Mouse (Mus musculus) CH12.LX (cell line): Measurements from ENCODE around the gene Fcnb. TPM values are rescaled to one million over a fixed set of nuclear protein-coding genes. Genes with fewer than 3 reads are reported as not detected.

Experiments used
- DNase-seq: peaks from one replicate; pipeline ENCODE4 v3.0.0-alpha.2; 2013; ENCODE audit errors: extremely low read depth
- H3K27ac ChIP-seq: 2 replicates; pipeline ENCODE4 v1.5.1; 2012; ENCODE audit warnings: low read depth, mild to moderate bottlenecking, control low read depth, moderate library complexity; ENCODE audit not compliant: insufficient read depth
- H3K27me3 ChIP-seq: replicated peaks from 2 replicates; pipeline ENCODE3; 2012; ENCODE audit warnings: inconsistent platforms
- H3K36me3 ChIP-seq, 2 experiments: replicated peaks in 1 of 2; 2 replicates each; pipeline versions ENCODE3 to v1.6.1; 2012; ENCODE audit warnings: inconsistent platforms in 1 of 2, low read length in 1 of 2, mild to moderate bottlenecking in 1 of 2, mixed read lengths in 1 of 2, moderate library complexity in 1 of 2; ENCODE audit not compliant: control insufficient read depth in 1 of 2, insufficient read depth in 1 of 2
- H3K4me1 ChIP-seq, 2 experiments: 2 replicates each; pipeline ENCODE4 v1.6.1; 2012; ENCODE audit warnings: inconsistent platforms in 1 of 2, moderate library complexity in 1 of 2; ENCODE audit not compliant: insufficient read depth in 2 of 2, control insufficient read depth in 1 of 2
- H3K4me2 ChIP-seq: 2 replicates; pipeline ENCODE4 v1.6.1; 2012; ENCODE audit warnings: low read depth, mild to moderate bottlenecking, control low read depth; ENCODE audit not compliant: poor library complexity, insufficient read depth, severe bottlenecking
- H3K4me3 ChIP-seq, 3 experiments: fragments of 150-350 bp in 1 of 3; sonication (generic) in 1 of 3; replicated peaks in 1 of 3; 2 replicates each; pipeline versions ENCODE3 to v1.5.1; 2011 to 2012; ENCODE audit warnings: low read depth in 2 of 3, low read length in 2 of 3, mild to moderate bottlenecking in 2 of 3, moderate library complexity in 2 of 3, control low read depth in 1 of 3, improper control_type of control experiment in 1 of 3, inconsistent platforms in 1 of 3, mixed read lengths in 1 of 3; ENCODE audit not compliant: poor library complexity in 1 of 3
- H3K79me2 ChIP-seq: replicated peaks from 2 replicates; pipeline ENCODE4 v1.6.1; 2012; ENCODE audit warnings: mild to moderate bottlenecking, moderate library complexity; ENCODE audit not compliant: control insufficient read depth, poor library complexity, insufficient read depth, severe bottlenecking; ENCODE audit errors: extremely low read depth
- H3K9ac ChIP-seq: 2 replicates; pipeline ENCODE4 v1.6.1; 2012; ENCODE audit warnings: low read depth, mild to moderate bottlenecking, control low read depth, moderate library complexity; ENCODE audit not compliant: insufficient read depth
- H3K9me3 ChIP-seq: replicated peaks from 2 replicates; pipeline ENCODE3; 2012; ENCODE audit warnings: low read length, inconsistent platforms, mixed read lengths
- CHD2 ChIP-seq: IDR thresholded peaks from 2 replicates; pipeline ENCODE4 v1.6.1; 2011; ENCODE audit warnings: low read length, improper control_type of control experiment
- E2F4 ChIP-seq: IDR thresholded peaks from 2 replicates; pipeline ENCODE4 v1.6.1; 2011; ENCODE audit warnings: low read depth, low read length, improper control_type of control experiment; ENCODE audit not compliant: insufficient replicate concordance
- EP300 ChIP-seq: IDR thresholded peaks from 2 replicates; pipeline ENCODE4 v1.6.1; 2011; ENCODE audit warnings: low read length, improper control_type of control experiment
- GABPA ChIP-seq: IDR thresholded peaks from 2 replicates; pipeline ENCODE4 v1.6.1; 2012; ENCODE audit warnings: low read depth, low read length, improper control_type of control experiment, inconsistent platforms; ENCODE audit not compliant: insufficient replicate concordance
- HCFC1 ChIP-seq: IDR thresholded peaks from 2 replicates; pipeline ENCODE4 v1.6.1; 2012; ENCODE audit warnings: low read depth, mild to moderate bottlenecking, inconsistent platforms, low read length, improper control_type of control experiment
- MEF2A ChIP-seq: IDR thresholded peaks from 2 replicates; pipeline ENCODE4 v1.6.1; 2014; ENCODE audit warnings: low read depth, mild to moderate bottlenecking, inconsistent platforms, low read length, improper control_type of control experiment, borderline replicate concordance
- MYC ChIP-seq: IDR thresholded peaks from 2 replicates; pipeline ENCODE4 v1.6.1; 2011; ENCODE audit warnings: low read depth, mild to moderate bottlenecking, improper control_type of control experiment, low read length
- POLR2A ChIP-seq: IDR thresholded peaks from 2 replicates; pipeline ENCODE4 v1.6.1; 2011; ENCODE audit warnings: low read depth, mild to moderate bottlenecking, improper control_type of control experiment, low read length
- POLR2AphosphoS2 ChIP-seq: IDR thresholded peaks from 2 replicates; pipeline ENCODE4 v1.6.1; 2011; ENCODE audit warnings: low read depth, low read length, improper control_type of control experiment
- RAD21 ChIP-seq: IDR thresholded peaks from 2 replicates; pipeline ENCODE4 v1.6.1; 2011; ENCODE audit warnings: low read depth, mild to moderate bottlenecking, low read length, improper control_type of control experiment, moderate library complexity
- RCOR1 ChIP-seq: conservative IDR thresholded peaks from 2 replicates; pipeline ENCODE4 v1.6.1; 2012; ENCODE audit warnings: low read depth, mild to moderate bottlenecking, inconsistent platforms, low read length, improper control_type of control experiment
- SIN3A ChIP-seq: IDR thresholded peaks from 2 replicates; pipeline ENCODE4 v1.6.1; 2012; ENCODE audit warnings: low read length, improper control_type of control experiment, inconsistent platforms
- SMC3 ChIP-seq: IDR thresholded peaks from 2 replicates; pipeline ENCODE4 v1.6.1; 2011; ENCODE audit warnings: low read depth, low read length, improper control_type of control experiment
- ZC3H11A ChIP-seq: IDR thresholded peaks from 2 replicates; pipeline ENCODE4 v1.6.1; 2012; ENCODE audit warnings: low read depth, mild to moderate bottlenecking, inconsistent platforms, low read length, improper control_type of control experiment
- ZMIZ1 ChIP-seq: IDR thresholded peaks from 2 replicates; pipeline ENCODE4 v1.6.1; 2012; ENCODE audit warnings: low read depth, mild to moderate bottlenecking, inconsistent platforms, low read length, improper control_type of control experiment
- ZNF384 ChIP-seq: IDR thresholded peaks from 2 replicates; pipeline ENCODE4 v1.6.1; 2012; ENCODE audit warnings: low read depth, low read length, improper control_type of control experiment, inconsistent platforms
- dilution Hi-C: fragments of 300-500 bp; cut with MboI; formaldehyde crosslinking; loops from 2 replicates; pipeline ENCODE4 v1.14.3; 2020; ENCODE audit warnings: low sequenced_read_pairs; ENCODE audit not compliant: extremely low pct_unique_long_range_greater_than_20kb, extremely low pct_ligation_motif_present
- in situ Hi-C: fragments of 300-500 bp; cut with MboI; formaldehyde crosslinking; loops from 3 replicates; pipeline ENCODE4 v1.14.3; 2019; ENCODE audit warnings: low sequenced_read_pairs, low pct_ligation_motif_present, low pct_unique_long_range_greater_than_20kb, mixed read lengths
- polyA plus RNA-seq: library from polyadenylated mRNA; unstranded; fragments of >175 nt; gene quantifications from 2 replicates; pipeline ENCODE4 v1.2.1, GENCODE M21; 2012; ENCODE audit warnings: low read depth; ENCODE audit not compliant: insufficient read length
- total RNA-seq, 2 experiments: library from RNA; depleted of rRNA; stranded (reverse); fragments of 300-350 nt in 1 of 2; fragments of >200 nt in 1 of 2; gene quantifications; 2 replicates each; pipeline ENCODE4 v1.2.3; 2012 to 2014

Fcnb gene
- total and polyA plus RNA-seq, 3 experiments: not detected

GRCm38 (mm10) chr2:28091042-28091441 is 6.4 kb upstream of the Fcnb start:
- no peak overlapping the region for H3K4me2 ChIP-seq
- TF ChIP-seq CHD2 (no peak), ZMIZ1 (no peak), POLR2A (no peak), GABPA (no peak), ZNF384 (no peak), SMC3 (no peak), RAD21 (no peak)
- TF ChIP-seq, all 38 proteins: peak for 0
- in situ Hi-C loops (no loop called here), dilution Hi-C loops (no loop called here)
- no peak overlapping the region for H3K9ac ChIP-seq
- H3K27me3 ChIP-seq: peaks cover 89% of the 10 kb centered on the region
- DNase-seq: no peak
- H3K79me2 ChIP-seq: no peaks in the 10 kb centered on the region
- H3K4me3 ChIP-seq: no peak overlapping the region
- no peaks in the 10 kb centered on the region for H3K9me3 ChIP-seq
- H3K36me3 ChIP-seq: no peaks in the 10 kb centered on the region
- no peaks in the 10 kb centered on the region for H3K4me1 ChIP-seq
- no peak overlapping the region for H3K27ac ChIP-seq

GRCm38 (mm10) chr2:28090299-28091008 is 5.8 kb upstream of the Fcnb start:
- Histone ChIP-seq H3K4me3 (no peak overlapping the region), H3K9me3 (no peaks in the 10 kb centered on the region), H3K36me3 (no peaks in the 10 kb centered on the region), H3K9ac (no peak overlapping the region), H3K4me1 (no peaks in the 10 kb centered on the region), H3K27ac (no peak overlapping the region), H3K27me3 (peaks cover 89% of the 10 kb centered on the region), H3K4me2 (no peak overlapping the region), H3K79me2 (no peaks in the 10 kb centered on the region)
- in situ Hi-C loops (no loop called here), dilution Hi-C loops (no loop called here)
- TF ChIP-seq MEF2A (no peak), MYC (no peak), POLR2AphosphoS2 (no peak), EP300 (no peak), ZC3H11A (no peak), SIN3A (no peak), HCFC1 (no peak), RCOR1 (no peak), E2F4 (no peak), ZMIZ1 (no peak)
- no peak for DNase-seq
